Mouse (Mus musculus): ENCODE results near the gene Tubb5. TPM values are rescaled to one million over a fixed set of nuclear protein-coding genes. Genes with fewer than 3 reads are reported as not detected.

The Tubb5 gene
- 111 TPM for polyA plus RNA-seq (2017; shearing (Covaris generic))

DNA sequence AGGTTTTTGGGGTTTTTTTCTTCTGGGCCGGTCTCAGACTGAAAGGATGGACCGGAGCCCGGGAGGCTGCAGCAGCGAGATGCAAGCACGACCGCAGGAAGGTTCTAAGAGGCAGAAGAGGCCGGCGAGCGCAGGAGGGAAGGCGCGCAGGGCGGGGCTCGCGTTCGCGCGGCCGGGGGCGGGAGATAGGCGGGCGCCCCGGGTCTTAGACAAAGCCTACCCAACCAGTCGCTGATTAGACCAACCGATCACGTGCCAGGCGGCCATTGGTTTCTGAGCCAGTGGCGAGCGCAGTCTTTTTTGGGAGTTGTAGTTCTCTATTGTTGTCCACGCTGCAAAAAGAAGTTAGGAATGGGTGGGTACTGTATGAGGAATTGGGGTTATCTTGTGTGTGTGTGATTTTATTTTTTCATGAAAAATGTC, at the start of gene Tubb5:
Tubb5 (minus strand) TSS at position 185 of the 423 bp plus-strand sequence.

GRCm38 (mm10) chr17:35879245-35880057, 41.3 kb upstream of the Tubb5 start, which contains the start of gene Dhx16:
TSS of gene Dhx16 (plus strand) at chr17:35879819.

GRCm38 (mm10) chr17:35865481-35866280, 27.6 kb upstream of the Tubb5 start, which contains the start of gene Ppp1r18:
TSS of gene Ppp1r18 (plus strand) at chr17:35865593.

DNA sequence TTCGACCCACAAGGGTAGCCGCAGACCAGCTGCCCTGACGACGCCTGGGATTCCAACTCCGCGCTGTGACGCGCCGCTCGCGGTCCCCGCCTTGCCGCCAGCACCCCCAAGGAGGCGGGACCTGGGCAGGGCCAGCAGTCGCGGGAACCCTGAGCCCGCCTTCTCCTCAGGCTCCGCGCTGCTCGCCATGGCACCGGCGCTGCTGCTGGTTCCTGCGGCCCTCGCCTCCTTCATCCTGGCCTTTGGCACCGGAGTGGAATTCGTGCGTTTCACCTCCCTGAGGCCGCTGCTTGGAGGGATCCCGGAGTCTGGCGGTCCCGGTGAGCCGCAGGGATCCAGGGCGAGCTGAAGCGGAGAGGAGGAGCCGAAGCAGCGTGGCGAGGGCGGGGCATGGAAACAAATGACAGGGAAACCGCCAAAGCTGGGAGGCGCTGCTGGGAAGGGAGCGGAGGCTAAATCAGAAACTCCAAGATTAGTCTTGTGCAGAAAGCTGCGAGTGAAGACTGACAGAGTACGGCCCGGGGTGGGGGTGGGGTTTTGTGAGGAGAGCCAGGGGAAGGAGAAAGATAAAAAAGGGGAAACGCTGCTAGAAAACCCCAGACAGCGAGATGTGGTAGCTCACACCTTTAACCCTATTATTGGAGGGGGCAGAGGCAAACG, 23.2 kb upstream of the Tubb5 start, which contains the start of gene Nrm:
Nrm (plus strand) TSS at position 121 of the 660 bp plus-strand sequence.

GRCm38 (mm10) chr17:35841076-35841950, 3.2 kb upstream of the Tubb5 start, which contains the start of gene Mdc1:
TSS of gene Mdc1 (plus strand) at chr17:35841515.

GRCm38 (mm10) chr17:35822964-35823937, 14.9 kb downstream of the Tubb5 start, which contains the start of gene Flot1:
TSS of gene Flot1 (plus strand) at chr17:35823230.

GRCm38 (mm10) chr17:35821439-35822430, 16.4 kb downstream of the Tubb5 start, which contains the start of gene Ier3:
TSS of gene Ier3 (plus strand) at chr17:35821684.

Other genes starting within 250 kb of the Tubb5 start
- not detected for gene Sfta2, start 236.8 kb downstream of the Tubb5 start, polyA plus RNA-seq (2017; shearing (Covaris generic))
- not detected for gene Gm9573, start 211.7 kb downstream of the Tubb5 start, polyA plus RNA-seq (2017; shearing (Covaris generic))
- gene Mucl3, start 194.6 kb downstream of the Tubb5 start, polyA plus RNA-seq (2017; shearing (Covaris generic)), result 0.07 TPM
- 36.5 TPM for gene Vars2, start 170.7 kb downstream of the Tubb5 start, polyA plus RNA-seq (2017; shearing (Covaris generic))
- 31.0 TPM for gene Gtf2h4, start 164.6 kb downstream of the Tubb5 start, polyA plus RNA-seq (2017; shearing (Covaris generic))
- 6.1 TPM for gene Ddr1, start 133.7 kb downstream of the Tubb5 start, polyA plus RNA-seq (2017; shearing (Covaris generic))
- gene Ier3, start 16.6 kb downstream of the Tubb5 start, polyA plus RNA-seq (2017; shearing (Covaris generic)), result 0.53 TPM
- 52.9 TPM for gene Flot1, start 15.1 kb downstream of the Tubb5 start, polyA plus RNA-seq (2017; shearing (Covaris generic))
- 12.9 TPM for gene Mdc1, start 3.2 kb upstream of the Tubb5 start, polyA plus RNA-seq (2017; shearing (Covaris generic))
- 27.5 TPM for gene Nrm, start 23.0 kb upstream of the Tubb5 start, polyA plus RNA-seq (2017; shearing (Covaris generic))
- gene Ppp1r18, start 27.3 kb upstream of the Tubb5 start, polyA plus RNA-seq (2017; shearing (Covaris generic)), result 592 TPM
- gene Dhx16, start 41.5 kb upstream of the Tubb5 start, polyA plus RNA-seq (2017; shearing (Covaris generic)), result 62.8 TPM
- gene 2310061I04Rik, start 59.1 kb upstream of the Tubb5 start, polyA plus RNA-seq (2017; shearing (Covaris generic)), result 41.8 TPM
- 19.2 TPM for gene Atat1, start 71.8 kb upstream of the Tubb5 start, polyA plus RNA-seq (2017; shearing (Covaris generic))
- 80.8 TPM for gene Mrps18b, start 78.1 kb upstream of the Tubb5 start, polyA plus RNA-seq (2017; shearing (Covaris generic))
- gene Ppp1r10, start 78.1 kb upstream of the Tubb5 start, polyA plus RNA-seq (2017; shearing (Covaris generic)), result 56.7 TPM
- 145 TPM for gene Abcf1, start 131.5 kb upstream of the Tubb5 start, polyA plus RNA-seq (2017; shearing (Covaris generic))
- 70.7 TPM for gene Gnl1, start 141.5 kb upstream of the Tubb5 start, polyA plus RNA-seq (2017; shearing (Covaris generic))
- gene Prr3, start 141.9 kb upstream of the Tubb5 start, polyA plus RNA-seq (2017; shearing (Covaris generic)), result 38.7 TPM
- gene H2-T24, start 182.3 kb upstream of the Tubb5 start, polyA plus RNA-seq (2017; shearing (Covaris generic)), result 34.1 TPM
- 666 TPM for gene H2-T23, start 194.5 kb upstream of the Tubb5 start, polyA plus RNA-seq (2017; shearing (Covaris generic))
- gene H2-T22, start 204.4 kb upstream of the Tubb5 start, polyA plus RNA-seq (2017; shearing (Covaris generic)), result 225 TPM
- gene Gm6034, start 204.7 kb upstream of the Tubb5 start, polyA plus RNA-seq (2017; shearing (Covaris generic)), result 0.13 TPM
- not detected for gene Gm11127, start 220.1 kb upstream of the Tubb5 start, polyA plus RNA-seq (2017; shearing (Covaris generic))